Mouse (Mus musculus): ENCODE measurements at regions not wholly inside any gene's neighbourhood (a gene's known extent, or its start where the extent isn't known, plus 50 kb on each side); places are given as distances from the start of the nearest gene placed in this dataset.

GRCm38 (mm10) chrX:15913795-15914500 lies 608.7 kb upstream of the Cypt1 start:
- no peak overlapping the region for H3K9ac ChIP-seq
- no peak overlapping the region for H3K27ac ChIP-seq (replicated peaks)
- ATAC-seq (ENCODE audit: low FRiP score, low read depth): peak; percentile 83
- no peaks in the 10 kb centered on the region for H3K9me3 ChIP-seq
- no peaks in the 10 kb centered on the region for H3K36me3 ChIP-seq
- H3K4me3 ChIP-seq: no peak overlapping the region
- H3K4me2 ChIP-seq: no peak overlapping the region
- H3K4me1 ChIP-seq (replicated peaks): no peaks in the 10 kb centered on the region
- H3K27me3 ChIP-seq: no peaks in the 10 kb centered on the region
- 67% methylated on average over 1 of the region's 1 CpGs for WGBS
